Mouse (Mus musculus) lung, embryonic 15.5 days (tissue): ENCODE results near the gene Mrrf. TPM values are rescaled to one million over a fixed set of nuclear protein-coding genes. Genes with fewer than 3 reads are reported as not detected.
"Not testable (repeated sequence)": the region's sequence is repeated elsewhere in the genome, so short reads cannot be mapped to it uniquely, and the experiment has no call there.

Experiments used
- ATAC-seq: fragments of 200-750 bp; cut with Nextera tagmentation; 2 replicates; pipeline ENCODE4 v1.8.0; 2017; ENCODE audit warnings: moderate number of reproducible peaks, borderline replicate concordance; ENCODE audit not compliant: low FRiP score, low TSS enrichment; ENCODE audit errors: extremely low read depth
- H3K27ac ChIP-seq: fragments of 300-500 bp; sonication (generic); 2 replicates; pipeline ENCODE4 v1.5.1; 2015; ENCODE audit warnings: moderate library complexity, mild to moderate bottlenecking, inconsistent platforms
- H3K27me3 ChIP-seq: fragments of 300-500 bp; sonication (generic); 2 replicates; pipeline ENCODE4 v1.6.1; 2015; ENCODE audit warnings: inconsistent platforms
- H3K36me3 ChIP-seq: fragments of 300-500 bp; sonication (generic); 2 replicates; pipeline ENCODE4 v1.6.1; 2015; ENCODE audit warnings: inconsistent platforms
- H3K4me1 ChIP-seq: fragments of 300-500 bp; sonication (generic); 2 replicates; pipeline ENCODE4 v1.6.1; 2015; ENCODE audit warnings: inconsistent platforms
- H3K4me2 ChIP-seq: fragments of 300-500 bp; sonication (generic); 2 replicates; pipeline ENCODE4 v1.6.1; 2015; ENCODE audit warnings: inconsistent platforms, mild to moderate bottlenecking, moderate library complexity
- H3K4me3 ChIP-seq: fragments of 300-500 bp; sonication (generic); 2 replicates; pipeline ENCODE4 v1.5.1; 2015; ENCODE audit warnings: mild to moderate bottlenecking, inconsistent platforms
- H3K9ac ChIP-seq: fragments of 300-500 bp; sonication (generic); 2 replicates; pipeline ENCODE4 v1.6.1; 2015; ENCODE audit warnings: inconsistent platforms
- H3K9me3 ChIP-seq: fragments of 300-500 bp; sonication (generic); 2 replicates; pipeline ENCODE4 v1.6.1; 2016; ENCODE audit warnings: inconsistent platforms
- WGBS: fragments of 180-500 bp; shearing (Covaris S2); methylation state at CpG from one replicate; pipeline ENCODE4 v1.1.7; 2015; 5-methylcytosine and 5-hydroxymethylcytosine counted together
- polyA plus RNA-seq: library from polyadenylated mRNA; unstranded; fragments of >200 nt; fragmentation: Nextera tagmentation; extraction: Ambion mirVana; gene quantifications from 2 replicates; pipeline ENCODE4 v1.2.1, GENCODE M21; 2015

The Mrrf gene
- polyA plus RNA-seq, 1 experiment from 2014 or later = 31.1 TPM

- 46% methylated on average over 6 of the region's 6 CpGs for WGBS
- peak overlapping the region; percentile 92 for H3K27ac ChIP-seq
- ATAC-seq = peak; percentile 86
- H3K4me1 ChIP-seq = peaks cover 19% of the 10 kb centered on the region
- no peak overlapping the region for H3K9ac ChIP-seq
- no peak overlapping the region for H3K4me3 ChIP-seq
- no peaks in the 10 kb centered on the region for H3K27me3 ChIP-seq
- H3K4me2 ChIP-seq = no peak overlapping the region
- H3K36me3 ChIP-seq = no peaks in the 10 kb centered on the region
- H3K9me3 ChIP-seq = no peaks in the 10 kb centered on the region
Measured at GRCm38 (mm10) chr2:36184876-36185275, 48.7 kb downstream of the Mrrf start.

GRCm38 (mm10) chr2:36189200-36189599 lies 53.0 kb downstream of the Mrrf start:
- peaks cover 25% of the 10 kb centered on the region for H3K4me1 ChIP-seq
- not testable (repeated sequence) for ATAC-seq, H3K9me3 ChIP-seq, H3K36me3 ChIP-seq, H3K4me3 ChIP-seq, H3K27me3 ChIP-seq, H3K4me2 ChIP-seq, H3K9ac ChIP-seq, H3K27ac ChIP-seq
- WGBS = 78% methylated on average over 6 of the region's 6 CpGs

- Histone ChIP-seq H3K36me3 (no peaks in the 10 kb centered on the region), H3K9ac (no peak overlapping the region), H3K4me3 (no peak overlapping the region), H3K27ac (peak overlapping the region; percentile 77), H3K4me1 (peaks cover 15% of the 10 kb centered on the region), H3K9me3 (no peaks in the 10 kb centered on the region), H3K27me3 (peaks cover 4% of the 10 kb centered on the region; the same call in 1 of the 2 replicates), H3K4me2 (peak overlapping the region; percentile 24; the same call in 1 of the 2 replicates)
- 21% methylated on average over 12 of the region's 12 CpGs for WGBS
- ATAC-seq = peak; percentile 83
Measured at GRCm38 (mm10) chr2:36191098-36191941, 55.1 kb downstream of the Mrrf start.

GRCm38 (mm10) chr2:36197021-36197420 lies 60.8 kb downstream of the Mrrf start:
- no peak for ATAC-seq
- peaks cover 27% of the 10 kb centered on the region for H3K4me1 ChIP-seq
- H3K9me3 ChIP-seq = no peaks in the 10 kb centered on the region
- no peak overlapping the region for H3K4me3 ChIP-seq
- no peak overlapping the region for H3K27ac ChIP-seq
- no peaks in the 10 kb centered on the region for H3K36me3 ChIP-seq
- no peak overlapping the region for H3K9ac ChIP-seq
- WGBS = 58% methylated on average over 3 of the region's 3 CpGs
- H3K4me2 ChIP-seq = no peak overlapping the region
- peaks cover 31% of the 10 kb centered on the region for H3K27me3 ChIP-seq

- Histone ChIP-seq H3K9ac (no peak overlapping the region), H3K27ac (peak overlapping the region; percentile 54), H3K4me1 (peaks cover 38% of the 10 kb centered on the region), H3K27me3 (peaks cover 43% of the 10 kb centered on the region), H3K36me3 (no peaks in the 10 kb centered on the region), H3K9me3 (no peaks in the 10 kb centered on the region), H3K4me3 (0 out of 2 replicates have a peak overlapping the region, but pooled peaks have one; percentile 4), H3K4me2 (peak overlapping the region; percentile 32)
- WGBS = 15% methylated on average over 20 of the region's 20 CpGs
- peak; percentile 80 for ATAC-seq
Measured at GRCm38 (mm10) chr2:36197919-36198881, 62.0 kb downstream of the Mrrf start.

GRCm38 (mm10) chr2:36198882-36199262 lies 62.7 kb downstream of the Mrrf start:
- 28% methylated on average over 3 of the region's 3 CpGs for WGBS
- no peaks in the 10 kb centered on the region for H3K9me3 ChIP-seq
- H3K9ac ChIP-seq = no peak overlapping the region
- no peak for ATAC-seq
- peaks cover 49% of the 10 kb centered on the region for H3K27me3 ChIP-seq
- no peak overlapping the region for H3K4me3 ChIP-seq
- H3K4me1 ChIP-seq = peaks cover 44% of the 10 kb centered on the region
- no peaks in the 10 kb centered on the region for H3K36me3 ChIP-seq
- peak overlapping the region; percentile 54; the same call in 1 of the 2 replicates for H3K27ac ChIP-seq
- peak overlapping the region; percentile 32; the same call in 1 of the 2 replicates for H3K4me2 ChIP-seq

- 47% methylated on average over 2 of the region's 2 CpGs for WGBS
- H3K27ac ChIP-seq = no peak overlapping the region
- no peak; the same call in 1 of the 2 replicates for ATAC-seq
- H3K36me3 ChIP-seq = no peaks in the 10 kb centered on the region
- H3K9me3 ChIP-seq = no peaks in the 10 kb centered on the region
- H3K4me3 ChIP-seq = no peak overlapping the region
- peaks cover 64% of the 10 kb centered on the region for H3K27me3 ChIP-seq
- H3K4me1 ChIP-seq = peaks cover 47% of the 10 kb centered on the region
- H3K4me2 ChIP-seq = no peak overlapping the region
- no peak overlapping the region for H3K9ac ChIP-seq
Measured at GRCm38 (mm10) chr2:36200813-36201212, 64.6 kb downstream of the Mrrf start.

- no peak overlapping the region for H3K9ac ChIP-seq
- peaks cover 61% of the 10 kb centered on the region for H3K27me3 ChIP-seq
- H3K4me2 ChIP-seq = peak overlapping the region; percentile 67
- H3K4me1 ChIP-seq = peaks cover 47% of the 10 kb centered on the region
- no peaks in the 10 kb centered on the region for H3K9me3 ChIP-seq
- ATAC-seq = no peak
- H3K4me3 ChIP-seq = no peak overlapping the region
- H3K27ac ChIP-seq = 0 out of 2 replicates have a peak overlapping the region, but pooled peaks have one; percentile 8
- no peaks in the 10 kb centered on the region for H3K36me3 ChIP-seq
- 24% methylated on average over 18 of the region's 18 CpGs for WGBS
Measured at GRCm38 (mm10) chr2:36201756-36202610, 65.8 kb downstream of the Mrrf start.

GRCm38 (mm10) chr2:36202611-36202880 lies 66.4 kb downstream of the Mrrf start:
- Histone ChIP-seq H3K4me3 (no peak overlapping the region), H3K4me1 (peaks cover 47% of the 10 kb centered on the region), H3K36me3 (no peaks in the 10 kb centered on the region), H3K9me3 (no peaks in the 10 kb centered on the region), H3K4me2 (peak overlapping the region; percentile 67), H3K27me3 (peaks cover 59% of the 10 kb centered on the region), H3K27ac (no peak overlapping the region), H3K9ac (no peak overlapping the region)
- ATAC-seq = no peak
- 9% methylated on average over 5 of the region's 5 CpGs for WGBS

- H3K9me3 ChIP-seq = no peaks in the 10 kb centered on the region
- peaks cover 53% of the 10 kb centered on the region for H3K27me3 ChIP-seq
- 2% methylated on average over 39 of the region's 39 CpGs for WGBS
Measured at GRCm38 (mm10) chr2:36203011-36203825, 67.0 kb downstream of the Mrrf start.

More at GRCm38 (mm10) chr2:36203011-36203825, 67.0 kb downstream of the Mrrf start:
- H3K36me3 ChIP-seq = no peaks in the 10 kb centered on the region
- 0 out of 2 replicates have a peak, but pooled peaks have one; percentile 15 for ATAC-seq
- H3K4me1 ChIP-seq = peaks cover 45% of the 10 kb centered on the region
- H3K9ac ChIP-seq = 0 out of 2 replicates have a peak overlapping the region, but pooled peaks have one; percentile 10
- peak overlapping the region; percentile 67 for H3K4me2 ChIP-seq
- H3K27ac ChIP-seq = no peak overlapping the region
- H3K4me3 ChIP-seq = peak overlapping the region; percentile 28
